Mouse (Mus musculus): ENCODE measurements around the gene Ercc6l2.

GRCm38 (mm10) chr13:63907437-63907836 is 92.4 kb downstream of the Ercc6l2 start:
- no peak for TF ChIP-seq CTCF (IDR thresholded peaks at IDR 0.05; ENCODE audit: extremely low read depth, insufficient read depth, low read length)
- no peak for TF ChIP-seq POLR2A (IDR thresholded peaks at IDR 0.05; ENCODE audit: extremely low read depth, insufficient read depth, low read length)
